Mouse (Mus musculus): Measurements from ENCODE around the gene Rap1a. TPM values are rescaled to one million over a fixed set of nuclear protein-coding genes. Genes with fewer than 3 reads are reported as not detected.

Rap1a gene
- 55.6 and 59.0 TPM in 2 replicates for polyA plus RNA-seq (2012; rRNA removed)

GRCm38 (mm10) chr3:105801191-105802166 is at the start of gene Rap1a:
Gene Rap1a, minus strand, starts transcription at chr3:105801336.
- peak in 1 of 2 experiments; percentile 61 for DNase-seq (ENCODE audit: extremely low spot score in 1 of 2, low spot score in 1 of 2)

GRCm38 (mm10) chr3:105846294-105847069 is 45.3 kb upstream of the Rap1a start:
- no peak for DNase-seq (ENCODE audit: extremely low spot score in 1 of 2, low spot score in 1 of 2)

GRCm38 (mm10) chr3:105839836-105840235 is 38.7 kb upstream of the Rap1a start:
- no peak for DNase-seq (ENCODE audit: extremely low spot score in 1 of 2, low spot score in 1 of 2)

DNA sequence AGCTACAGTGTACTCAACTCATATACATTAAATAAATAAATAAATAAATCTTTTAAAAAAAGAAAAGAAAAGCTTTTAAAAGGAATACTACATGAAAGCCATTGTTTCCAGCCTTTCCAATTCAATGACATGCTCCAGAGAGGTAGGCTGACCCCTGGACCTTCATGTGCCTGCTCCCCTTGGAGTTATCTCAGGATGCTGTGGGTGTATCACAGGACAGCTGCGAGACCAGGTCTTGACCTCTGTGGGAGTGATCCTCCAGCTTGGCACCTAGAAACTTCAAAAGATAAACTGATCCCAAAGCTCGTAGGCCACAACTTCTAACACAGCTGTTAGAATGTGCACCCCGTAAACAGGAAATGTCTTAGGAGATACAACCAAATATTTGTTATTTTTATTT is 37.5 kb upstream of the Rap1a start:
- no peak for DNase-seq (ENCODE audit: extremely low spot score in 1 of 2, low spot score in 1 of 2)

DNA sequence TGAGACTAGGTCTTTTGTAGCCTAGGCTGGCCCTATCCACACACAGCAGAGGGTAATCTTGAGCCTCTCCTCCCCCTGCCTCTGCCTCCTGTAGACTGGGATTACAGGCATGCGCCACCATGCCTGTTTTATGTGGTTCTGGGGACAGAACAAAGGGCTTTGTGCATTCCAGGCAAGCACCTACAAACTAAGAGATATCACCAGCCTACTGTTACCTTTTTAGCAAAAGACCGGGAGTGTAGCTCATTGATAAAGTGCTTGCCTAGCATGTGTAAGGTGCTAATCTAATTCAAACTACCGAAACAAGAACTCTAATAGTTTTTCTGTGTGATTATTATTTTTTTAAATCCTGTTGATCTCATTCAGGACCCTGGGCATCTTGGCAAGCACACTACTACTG is 35.7 kb upstream of the Rap1a start:
- DNase-seq (ENCODE audit: extremely low spot score in 1 of 2, low spot score in 1 of 2): no peak

- DNase-seq (ENCODE audit: extremely low spot score in 1 of 2, low spot score in 1 of 2): no peak
Measured at GRCm38 (mm10) chr3:105835875-105836274, 34.7 kb upstream of the Rap1a start.

- no peak for DNase-seq (ENCODE audit: extremely low spot score in 1 of 2, low spot score in 1 of 2)
Measured at GRCm38 (mm10) chr3:105831584-105831983, 30.4 kb upstream of the Rap1a start.

DNA sequence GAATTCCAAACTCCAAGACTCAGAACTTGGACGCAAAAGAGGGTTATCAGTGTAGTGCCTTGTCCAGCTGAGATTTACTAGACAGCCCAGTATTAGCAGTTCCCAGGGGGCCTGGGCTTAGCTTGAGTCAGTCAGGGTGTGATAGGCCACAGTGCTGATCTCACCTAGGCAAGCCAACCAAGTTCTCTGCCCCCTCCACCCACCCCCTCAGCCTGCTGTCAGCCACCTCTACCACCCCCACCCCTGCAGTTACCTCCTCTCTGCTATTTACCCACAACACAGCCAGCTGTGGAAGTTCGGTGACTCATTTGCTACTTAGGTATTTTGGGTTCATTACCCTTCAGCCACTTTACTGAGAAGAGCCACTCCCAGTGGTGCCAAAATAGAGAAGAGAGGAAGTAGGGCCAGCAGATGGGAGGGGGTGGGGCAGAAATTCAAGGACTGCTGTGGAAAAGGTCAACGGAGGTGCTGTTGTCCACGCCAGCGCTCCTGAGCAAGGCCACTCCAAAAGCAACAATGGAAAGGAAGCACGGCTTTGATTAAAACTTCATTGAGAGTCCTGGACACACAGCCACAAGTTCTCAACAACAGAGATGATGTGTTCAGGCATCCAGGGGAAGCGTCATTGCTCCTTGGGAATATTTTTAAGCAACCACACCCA is 24.5 kb upstream of the Rap1a start:
- no peak for DNase-seq (ENCODE audit: extremely low spot score in 1 of 2, low spot score in 1 of 2)

DNA sequence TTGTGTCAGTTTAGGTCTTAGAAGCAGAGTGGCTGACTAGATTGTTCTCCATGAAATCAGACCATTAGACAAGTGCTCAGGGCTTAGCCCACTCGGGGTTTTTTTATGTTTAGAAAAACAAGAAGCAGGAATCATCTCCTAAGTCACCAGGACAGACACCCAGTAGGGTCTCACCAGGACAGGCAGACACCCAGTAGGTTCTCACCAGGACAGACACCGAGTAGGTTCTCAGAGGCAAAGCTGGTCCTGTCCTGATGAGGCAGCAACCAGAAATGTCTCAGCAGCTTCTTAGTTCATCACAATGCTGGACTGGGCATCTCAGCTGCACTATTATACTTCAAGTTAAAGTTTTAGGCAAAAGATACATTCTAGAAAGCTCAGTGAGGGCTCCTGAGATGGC is 23.6 kb upstream of the Rap1a start:
- no peak for DNase-seq (ENCODE audit: extremely low spot score in 1 of 2, low spot score in 1 of 2)

GRCm38 (mm10) chr3:105824103-105824502 is 23.0 kb upstream of the Rap1a start:
- DNase-seq (ENCODE audit: extremely low spot score in 1 of 2, low spot score in 1 of 2): no peak

GRCm38 (mm10) chr3:105823609-105824008 is 22.5 kb upstream of the Rap1a start:
- no peak for DNase-seq (ENCODE audit: extremely low spot score in 1 of 2, low spot score in 1 of 2)

GRCm38 (mm10) chr3:105821504-105821903 is 20.4 kb upstream of the Rap1a start:
- DNase-seq (ENCODE audit: extremely low spot score in 1 of 2, low spot score in 1 of 2): no peak

DNA sequence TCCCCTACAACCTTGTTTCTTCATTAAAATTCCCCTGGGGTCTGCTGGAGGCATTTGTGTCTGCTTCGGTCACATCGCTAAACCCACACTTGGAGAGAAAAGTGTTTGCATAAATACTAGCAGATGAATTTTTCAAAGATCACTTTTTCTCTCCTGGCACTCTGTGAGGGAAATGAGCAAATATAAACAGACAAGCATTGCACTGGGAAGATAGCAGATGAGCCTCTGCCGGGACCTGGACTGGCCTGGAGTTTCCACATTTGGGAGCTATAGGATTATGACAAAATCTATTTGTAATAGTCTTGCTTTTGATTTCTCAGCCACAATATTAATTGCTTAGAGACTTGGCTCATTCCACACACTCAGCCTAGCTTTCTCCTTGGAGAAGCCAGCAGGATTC is 19.1 kb upstream of the Rap1a start:
- no peak for DNase-seq (ENCODE audit: extremely low spot score in 1 of 2, low spot score in 1 of 2)

- DNase-seq (ENCODE audit: extremely low spot score in 1 of 2, low spot score in 1 of 2): no peak
Measured at GRCm38 (mm10) chr3:105818130-105819004, 17.2 kb upstream of the Rap1a start.

GRCm38 (mm10) chr3:105816089-105816488 is 15.0 kb upstream of the Rap1a start:
- no peak for DNase-seq (ENCODE audit: extremely low spot score in 1 of 2, low spot score in 1 of 2)

- no peak for DNase-seq (ENCODE audit: extremely low spot score in 1 of 2, low spot score in 1 of 2)
Measured at GRCm38 (mm10) chr3:105815236-105815904, 14.2 kb upstream of the Rap1a start.

- DNase-seq (ENCODE audit: extremely low spot score in 1 of 2, low spot score in 1 of 2): no peak
Measured at GRCm38 (mm10) chr3:105811146-105811545, 10.0 kb upstream of the Rap1a start.

DNA sequence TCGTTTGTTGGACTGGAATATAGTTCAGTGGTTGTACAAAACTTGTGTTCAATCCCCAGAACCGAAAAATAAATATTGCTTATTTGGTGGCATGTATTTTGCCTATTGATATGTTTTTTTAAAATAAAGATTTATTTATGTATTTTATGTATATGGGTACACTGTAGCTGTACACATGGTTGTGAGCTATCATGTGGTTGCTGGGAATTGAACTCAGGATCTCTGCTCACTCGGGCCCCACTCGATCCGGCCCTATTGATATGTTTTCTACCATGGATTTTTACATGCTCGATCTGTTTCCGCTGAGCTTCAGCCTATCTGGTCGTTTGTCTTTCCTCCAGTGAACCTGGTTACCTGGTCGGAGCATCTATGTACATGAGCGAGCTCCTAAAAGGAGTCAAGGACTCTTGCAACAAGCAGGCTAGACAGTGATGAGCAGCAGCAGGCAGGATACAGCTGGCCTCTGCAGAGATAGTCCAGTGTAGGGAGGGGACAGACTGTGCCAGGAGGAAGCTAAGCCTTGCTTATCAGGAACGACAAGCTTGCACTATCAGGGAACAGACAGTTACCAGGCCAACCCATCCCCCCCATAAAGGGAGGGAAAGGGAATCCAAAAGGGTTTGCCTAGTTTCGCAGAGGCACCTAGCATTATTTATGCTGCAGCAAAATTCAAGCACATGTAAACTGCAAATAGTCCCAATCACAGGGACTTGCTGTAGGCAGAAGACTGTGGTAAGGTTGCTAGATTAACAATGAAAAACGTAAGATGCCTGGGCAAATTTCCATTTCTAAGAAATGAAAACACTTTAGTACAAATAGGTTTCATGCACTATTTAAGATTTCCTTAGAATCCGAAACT is 7.3 kb upstream of the Rap1a start:
- DNase-seq (ENCODE audit: extremely low spot score in 1 of 2, low spot score in 1 of 2): no peak

DNA sequence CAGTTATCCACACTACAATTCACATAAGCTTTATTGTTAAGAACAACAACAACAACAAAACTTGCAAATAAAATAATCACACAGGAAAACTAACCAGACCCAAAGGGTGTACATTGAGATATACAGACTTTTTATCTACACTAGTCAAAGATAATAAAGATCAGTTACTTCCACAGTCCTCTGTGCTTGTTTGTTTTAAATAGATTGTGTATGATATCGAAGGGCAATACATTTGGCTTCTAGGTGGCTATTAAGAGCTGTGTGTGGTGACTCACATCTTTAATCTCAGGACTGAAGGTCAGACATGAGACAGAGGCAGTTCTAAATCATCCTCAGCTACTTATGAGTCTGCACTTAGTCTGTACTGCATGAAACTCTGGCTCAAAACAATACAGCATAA is 6.5 kb upstream of the Rap1a start:
- no peak for DNase-seq (ENCODE audit: extremely low spot score in 1 of 2, low spot score in 1 of 2)
